Mouse (Mus musculus) G1E (cell line): ENCODE data around the gene Mlf2.

Experiments
- CTCF ChIP-seq: IDR thresholded peaks from 2 replicates; pipeline ENCODE4 v1.5.1; 2012; ENCODE audit warnings: low read depth, low read length, inconsistent platforms, mixed read lengths
- GATA1 ChIP-seq: IDR thresholded peaks from 2 replicates; pipeline ENCODE4 v1.6.1; 2012; ENCODE audit warnings: borderline replicate concordance, low read length, inconsistent platforms, mixed read lengths
- GATA2 ChIP-seq: IDR thresholded peaks from 2 replicates; pipeline ENCODE4 v1.6.1; 2012; ENCODE audit warnings: low read depth, low read length, inconsistent platforms, borderline replicate concordance
- POLR2AphosphoS5 ChIP-seq: IDR thresholded peaks from 2 replicates; pipeline ENCODE4 v1.6.1; 2012; ENCODE audit warnings: low read depth, low read length, inconsistent platforms; ENCODE audit not compliant: insufficient replicate concordance
- TAL1 ChIP-seq: conservative IDR thresholded peaks from 2 replicates; pipeline ENCODE4 v1.6.1; 2012; ENCODE audit warnings: low read depth, low read length, inconsistent platforms, mixed read lengths

DNA sequence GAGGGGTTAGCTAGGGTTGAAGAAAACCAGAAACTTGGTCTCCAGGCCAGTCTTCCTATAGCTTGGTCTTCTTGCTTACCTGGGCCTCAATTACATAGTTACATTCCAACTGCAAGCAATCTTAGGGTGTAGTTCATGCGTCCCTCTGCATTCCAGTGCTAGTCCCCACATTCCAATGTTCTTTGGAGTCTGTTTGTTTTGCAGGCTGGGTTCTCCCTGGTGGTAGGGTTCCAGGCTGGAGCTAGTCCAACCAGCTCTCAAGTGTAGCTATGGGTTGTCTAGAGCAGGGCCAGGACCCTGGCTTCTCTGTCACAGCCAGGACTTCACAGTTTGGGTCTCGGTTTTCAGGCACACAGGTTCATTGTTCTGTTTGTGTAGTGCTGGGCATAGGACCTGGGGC lies 6.3 kb downstream of the Mlf2 start:
- TF ChIP-seq CTCF (no peak), TAL1 (no peak), GATA1 (no peak), POLR2AphosphoS5 (no peak), GATA2 (no peak)
